Mouse (Mus musculus) kidney, postnatal 4 days (tissue): ENCODE results near the gene Midn.

Experiments used
- DNase-seq, 2 experiments: peaks; one replicate each; pipeline ENCODE4 v3.0.0; 2021; ENCODE audit warnings: mixed read lengths in 2 of 2

The Midn gene

DNA sequence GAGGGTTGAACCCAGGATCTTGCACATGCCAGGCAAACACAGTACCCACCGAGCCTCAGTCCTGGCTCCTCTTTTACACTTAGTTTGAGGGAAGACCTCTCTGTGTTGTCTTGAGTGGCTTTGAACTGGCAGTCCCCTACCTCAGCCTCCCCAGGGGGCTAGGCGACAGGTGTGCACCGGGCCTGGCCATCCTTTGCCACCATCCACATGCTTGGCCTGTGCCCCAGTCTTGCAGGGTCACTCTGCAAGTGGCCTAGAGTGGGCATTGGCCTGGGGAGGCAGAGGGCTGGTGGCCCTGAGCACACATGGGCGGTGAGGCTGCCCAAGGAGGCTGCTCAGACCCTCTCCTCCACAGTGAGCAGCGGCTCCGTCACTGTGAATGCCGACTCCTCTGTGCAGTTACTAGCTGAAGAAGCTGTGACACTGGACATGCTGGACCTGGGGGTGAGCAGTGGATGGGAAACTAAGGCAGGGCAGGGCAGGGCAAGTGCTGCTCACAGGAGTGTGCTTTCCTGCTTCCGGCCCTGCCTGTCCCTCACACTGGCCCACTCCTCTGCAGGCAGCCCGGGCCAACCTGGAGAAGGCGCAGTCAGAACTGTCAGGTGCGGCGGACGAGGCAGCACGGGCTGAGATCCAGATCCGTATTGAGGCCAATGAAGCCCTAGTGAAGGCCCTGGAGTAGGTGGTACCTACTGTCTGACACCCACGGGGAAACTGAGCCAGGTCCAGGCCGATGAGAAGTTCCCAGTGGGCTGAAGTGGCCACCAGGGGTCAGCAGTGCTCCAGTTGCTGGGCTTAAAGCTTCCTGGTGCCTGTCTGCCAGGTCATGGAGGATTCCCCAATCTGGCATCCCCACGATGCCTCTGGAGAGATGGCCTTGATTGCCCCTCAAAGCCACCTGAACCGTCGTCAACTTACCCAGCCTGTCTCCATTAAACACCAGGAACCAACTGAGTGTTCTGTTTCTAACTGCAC is 2.9 kb upstream of the Midn start:
- peak; percentile 88 to 90 for DNase-seq

DNA sequence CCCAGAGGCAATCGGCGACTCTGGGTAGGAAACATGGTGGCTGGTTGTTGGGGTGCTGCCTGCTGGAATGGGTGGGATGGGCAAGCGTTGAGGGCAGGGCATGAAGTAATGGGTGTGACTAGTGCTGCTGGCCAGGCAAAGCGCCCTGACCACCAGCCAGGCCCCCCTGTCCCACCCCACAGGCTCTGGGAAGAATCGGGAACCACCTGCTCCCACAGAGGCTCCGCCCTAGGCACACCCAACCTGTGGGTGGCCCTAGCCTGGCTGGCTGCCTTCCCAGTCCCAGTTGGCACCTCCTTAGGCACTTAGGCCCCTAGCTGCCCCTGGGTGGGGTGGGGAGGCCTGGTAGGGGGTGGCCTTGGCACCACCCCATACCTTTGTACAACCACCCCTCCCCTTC is 2.2 kb upstream of the Midn start:
- DNase-seq, result peak in 1 of 2 experiments; percentile 55

DNA sequence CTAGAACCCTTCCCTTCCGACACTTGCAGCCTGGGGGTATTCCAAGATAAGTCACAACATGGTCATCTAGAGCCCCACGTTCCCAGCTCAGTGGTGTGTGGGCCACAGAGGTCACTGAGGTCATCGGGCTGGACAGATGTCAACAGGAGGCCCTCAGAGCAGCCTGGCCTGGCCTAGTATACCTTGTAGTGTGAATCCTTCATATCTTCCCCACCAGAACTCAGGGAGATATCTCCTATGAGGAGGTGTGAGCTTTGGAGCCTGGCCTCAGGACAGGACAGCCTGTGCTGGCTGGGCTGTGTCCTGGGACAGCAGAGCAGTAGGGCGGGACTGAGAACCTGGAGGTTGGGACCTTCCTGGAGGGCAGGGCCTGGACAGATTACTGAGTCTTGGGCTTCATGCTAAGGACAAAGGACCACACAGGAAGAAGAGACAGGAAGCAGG is 1.5 kb upstream of the Midn start:
- peak in 1 of 2 experiments; percentile 40 for DNase-seq

GRCm38 (mm10) chr10:80147146-80147718 is 840 bp upstream of the Midn start:
- peak in 1 of 2 experiments; percentile 39 for DNase-seq

DNA sequence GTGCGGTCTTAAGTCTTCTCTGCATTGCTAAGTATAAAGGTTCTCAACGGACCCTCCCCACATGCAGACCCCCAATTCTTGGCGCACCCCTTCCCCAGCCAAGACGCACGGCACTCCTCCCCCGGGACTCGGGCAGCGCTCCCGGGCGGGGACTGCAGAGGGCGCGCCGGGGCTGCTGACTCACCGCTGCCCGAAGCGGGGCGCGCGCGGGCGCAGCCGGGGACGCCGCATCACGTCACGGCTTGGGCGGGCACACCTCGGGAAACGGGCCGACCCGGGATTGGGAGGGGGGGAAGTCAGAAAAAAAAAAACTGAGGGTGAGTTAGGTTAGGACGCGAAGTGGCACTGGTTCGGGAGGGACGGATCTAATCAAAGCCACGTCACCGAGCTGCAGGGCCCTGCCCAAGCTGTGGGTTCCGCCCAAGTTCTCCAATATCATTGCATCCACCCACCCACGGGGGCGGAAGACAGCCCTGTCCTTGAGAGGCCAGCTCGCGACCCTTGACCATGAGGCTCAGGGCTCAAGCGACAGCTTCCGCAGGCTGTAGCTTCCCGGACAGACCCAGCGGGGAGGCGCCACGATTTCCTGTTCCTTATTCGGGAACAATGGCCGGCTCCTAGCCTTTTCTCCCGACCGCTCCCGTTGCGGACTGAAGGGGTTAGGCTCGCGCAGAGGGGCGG is 678 bp downstream of the Midn start:
- DNase-seq, result peak; percentile 94 to 97

DNA sequence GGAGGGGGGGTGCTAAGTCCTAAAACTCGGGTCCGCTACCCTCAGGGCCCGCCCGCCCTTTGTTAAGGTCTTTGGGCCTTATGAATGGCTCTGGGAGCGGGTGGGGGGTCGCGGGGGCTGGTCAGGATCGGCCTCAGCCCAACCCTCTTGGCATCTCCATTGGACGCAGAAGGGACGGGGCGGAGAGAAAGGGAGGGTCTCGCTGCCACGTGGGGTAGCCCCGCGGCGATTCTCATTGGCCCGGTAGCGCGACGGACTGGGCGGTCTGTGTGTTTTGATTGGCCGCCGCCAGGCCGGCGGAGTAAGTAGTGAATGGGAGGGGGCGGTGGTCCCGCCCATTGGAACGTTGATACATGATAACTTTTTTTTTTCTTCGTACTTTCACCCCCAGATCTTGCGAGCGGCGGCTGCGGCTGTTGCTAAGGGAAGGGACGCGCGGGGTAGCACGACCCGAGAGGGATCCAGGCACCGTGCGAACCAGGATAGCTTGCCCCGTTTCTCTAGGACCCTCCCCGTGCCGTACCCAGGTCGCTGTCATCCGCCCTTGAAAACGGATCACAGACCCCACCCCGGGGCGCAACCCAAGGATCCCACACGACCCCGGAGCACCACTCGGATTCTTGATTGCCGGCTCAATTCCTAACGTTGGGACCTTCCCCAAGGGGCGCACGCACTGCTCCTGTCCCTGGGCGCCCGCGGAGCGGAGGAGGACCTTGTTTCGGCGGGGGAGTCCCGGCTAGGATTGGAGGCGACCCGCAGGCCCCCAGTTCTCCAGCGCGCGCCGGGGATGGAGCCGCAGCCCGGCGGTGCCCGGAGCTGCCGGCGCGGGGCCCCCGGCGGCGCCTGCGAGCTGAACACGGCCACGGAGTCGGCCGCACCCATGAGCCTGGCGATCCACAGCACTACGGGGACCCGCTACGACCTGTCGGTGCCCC is 1.5 kb downstream of the Midn start:
- DNase-seq, result peak; percentile 96 to 99

- DNase-seq, result peak; percentile 81 to 86
Measured at GRCm38 (mm10) chr10:80150226-80151210, 2.4 kb downstream of the Midn start.

DNA sequence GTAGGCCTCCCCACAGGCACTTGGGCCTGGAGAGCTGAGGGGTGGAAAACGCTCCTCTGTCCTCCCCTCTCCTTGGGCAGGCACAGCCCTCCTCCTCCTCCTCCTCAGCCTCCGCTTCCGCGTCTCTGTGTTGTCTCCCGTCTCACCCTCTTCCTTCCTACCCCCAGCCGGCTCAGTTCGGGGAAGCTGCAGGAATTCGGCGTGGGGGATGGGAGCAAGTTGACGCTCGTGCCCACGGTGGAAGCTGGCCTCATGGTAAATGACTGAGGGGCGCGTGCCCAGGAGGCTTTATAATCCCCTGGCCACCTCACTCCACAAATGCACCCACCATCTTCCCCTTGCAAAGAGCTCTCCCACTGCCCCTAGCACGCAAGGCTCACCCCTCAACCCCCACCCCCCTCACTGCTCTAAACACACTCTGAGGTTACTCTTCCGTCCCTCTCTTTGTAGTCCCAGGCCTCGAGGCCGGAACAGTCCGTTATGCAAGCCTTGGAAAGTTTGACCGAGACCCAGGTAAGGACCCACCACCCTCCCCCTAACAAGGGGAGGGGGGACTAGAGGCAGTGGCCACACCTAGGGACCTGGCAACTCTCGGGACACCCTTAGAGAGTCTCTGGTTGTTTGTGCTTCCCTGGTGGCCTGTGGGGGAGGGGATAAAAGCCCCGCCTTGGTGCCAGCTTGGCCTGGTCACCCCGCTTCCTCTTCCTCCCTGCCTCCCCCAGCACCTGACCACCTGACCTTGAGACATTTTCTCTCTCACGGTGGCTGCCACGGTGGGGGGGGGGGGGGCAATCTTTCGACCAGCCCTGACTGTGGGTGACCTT is 3.4 kb downstream of the Midn start:
- peak; percentile 81 to 87 for DNase-seq

DNA sequence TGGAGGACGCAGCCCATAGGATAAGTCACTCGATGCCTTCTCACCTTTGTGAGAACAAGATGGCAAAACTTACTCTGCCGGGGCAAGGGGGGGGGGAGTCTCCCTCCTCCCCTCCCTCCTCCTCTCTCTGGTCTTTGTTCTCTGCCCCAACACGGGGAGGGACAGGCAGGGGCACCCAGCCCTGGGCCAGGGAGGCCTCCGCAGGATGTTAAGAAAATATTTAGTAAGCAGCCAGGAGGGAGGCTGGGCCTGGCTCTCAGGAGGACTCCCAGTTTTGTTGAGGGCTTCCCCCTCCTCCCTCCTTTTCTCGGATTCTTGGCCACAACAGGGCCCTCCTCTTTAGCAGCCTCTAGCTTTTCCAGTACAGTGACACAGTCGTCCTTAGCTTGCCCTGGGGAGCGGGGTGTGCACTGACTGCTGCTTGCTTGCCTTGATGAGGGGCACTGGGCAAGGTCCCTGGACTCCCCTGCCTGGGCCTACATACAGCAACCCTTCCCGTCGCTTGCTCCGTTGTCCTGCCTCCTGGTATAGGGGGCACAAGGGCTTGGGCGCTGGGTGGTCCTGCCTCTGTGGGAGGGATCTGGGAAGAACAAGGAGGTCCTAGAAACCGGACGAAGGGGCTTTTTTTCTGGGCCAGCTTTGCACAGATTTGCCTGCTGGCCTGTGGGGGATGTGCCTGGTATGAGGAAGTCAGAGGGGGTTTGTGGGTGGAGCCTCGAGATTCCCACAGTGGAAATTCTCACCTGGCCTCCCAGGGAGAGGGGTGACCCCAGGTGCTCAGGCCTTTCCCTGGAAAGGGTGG is 4.2 kb downstream of the Midn start:
- DNase-seq, result peak; percentile 76 to 86

DNA sequence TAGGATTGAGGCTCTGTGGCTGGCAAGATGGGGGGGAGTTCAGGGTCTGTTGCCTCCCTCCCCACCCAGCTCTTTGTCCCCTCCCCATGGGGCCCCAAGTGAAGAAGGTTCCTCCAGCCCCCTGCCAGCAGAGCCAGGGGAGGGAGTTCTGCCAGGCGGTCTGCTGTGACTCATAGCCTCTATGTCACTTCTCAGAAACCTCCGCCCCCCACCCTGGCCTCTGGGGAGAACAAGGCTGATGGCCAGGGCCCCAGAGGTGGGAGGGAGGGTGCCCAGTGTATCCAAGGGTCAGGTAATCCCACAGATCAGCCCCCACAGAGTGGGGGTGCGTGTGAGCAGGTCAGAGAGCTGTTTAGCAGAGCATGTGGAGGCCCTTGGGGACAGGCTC is 4.8 kb downstream of the Midn start:
- peak; percentile 80 to 89 for DNase-seq

DNA sequence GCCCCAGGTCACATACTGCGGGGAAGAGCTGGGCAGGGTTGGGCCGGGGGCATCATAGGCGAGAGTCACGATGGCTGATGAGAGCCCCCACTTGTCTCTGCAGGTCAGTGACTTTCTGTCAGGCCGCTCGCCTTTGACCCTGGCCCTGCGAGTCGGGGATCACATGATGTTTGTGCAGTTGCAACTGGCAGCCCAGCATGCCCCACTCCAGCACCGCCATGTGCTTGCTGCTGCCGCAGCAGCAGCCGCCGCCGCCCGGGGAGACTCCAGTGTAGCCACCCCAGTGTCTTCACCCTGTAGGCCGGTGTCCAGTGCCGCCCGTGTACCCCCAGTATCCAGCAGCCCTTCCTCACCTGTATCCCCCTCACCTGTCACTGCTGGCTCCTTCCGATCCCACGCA is 5.6 kb downstream of the Midn start:
- peak; percentile 29 to 44 for DNase-seq

- DNase-seq, result no peak
Measured at GRCm38 (mm10) chr10:80154384-80154783, 6.3 kb downstream of the Midn start.

DNA sequence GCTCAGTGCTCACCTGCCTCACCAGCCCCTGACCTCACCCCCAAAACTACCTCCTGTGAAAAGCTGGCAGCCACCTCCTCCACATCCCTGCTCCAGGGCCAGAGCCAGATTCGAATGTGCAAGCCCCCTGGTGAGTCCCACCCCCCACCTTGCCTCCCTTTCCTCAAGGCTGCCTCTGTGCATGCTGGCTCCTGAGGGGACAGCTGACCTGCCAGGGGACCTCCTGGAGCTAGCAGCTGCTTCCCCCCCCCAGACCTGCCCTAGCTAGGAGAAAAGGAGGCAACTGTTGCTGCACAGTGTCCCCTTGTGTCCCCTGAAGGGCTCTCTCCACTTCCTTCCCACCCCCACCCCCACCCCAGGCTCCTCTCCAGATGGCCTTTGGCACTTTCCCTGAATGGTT is 7.2 kb downstream of the Midn start:
- DNase-seq, result no peak

- no peak for DNase-seq
Measured at GRCm38 (mm10) chr10:80156002-80156751, 8.1 kb downstream of the Midn start.

DNA sequence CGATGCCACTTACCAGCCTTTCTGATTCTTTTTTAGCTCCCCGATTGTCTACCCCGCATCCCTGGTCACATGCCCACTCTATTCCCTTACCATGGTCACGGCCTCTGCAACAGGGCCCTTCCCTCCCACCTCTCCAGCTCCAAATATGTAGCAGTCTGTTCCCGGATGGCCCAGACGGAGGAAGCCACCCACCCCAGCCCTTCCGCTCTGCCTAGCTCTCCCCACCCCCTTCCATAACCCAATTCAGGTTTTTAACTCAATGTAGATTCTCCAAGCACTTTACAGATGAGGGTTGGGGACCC is 8.6 kb downstream of the Midn start:
- peak in 1 of 2 experiments; percentile 69 for DNase-seq

- no peak for DNase-seq
Measured at GRCm38 (mm10) chr10:80157141-80157929, 9.3 kb downstream of the Midn start.

DNA sequence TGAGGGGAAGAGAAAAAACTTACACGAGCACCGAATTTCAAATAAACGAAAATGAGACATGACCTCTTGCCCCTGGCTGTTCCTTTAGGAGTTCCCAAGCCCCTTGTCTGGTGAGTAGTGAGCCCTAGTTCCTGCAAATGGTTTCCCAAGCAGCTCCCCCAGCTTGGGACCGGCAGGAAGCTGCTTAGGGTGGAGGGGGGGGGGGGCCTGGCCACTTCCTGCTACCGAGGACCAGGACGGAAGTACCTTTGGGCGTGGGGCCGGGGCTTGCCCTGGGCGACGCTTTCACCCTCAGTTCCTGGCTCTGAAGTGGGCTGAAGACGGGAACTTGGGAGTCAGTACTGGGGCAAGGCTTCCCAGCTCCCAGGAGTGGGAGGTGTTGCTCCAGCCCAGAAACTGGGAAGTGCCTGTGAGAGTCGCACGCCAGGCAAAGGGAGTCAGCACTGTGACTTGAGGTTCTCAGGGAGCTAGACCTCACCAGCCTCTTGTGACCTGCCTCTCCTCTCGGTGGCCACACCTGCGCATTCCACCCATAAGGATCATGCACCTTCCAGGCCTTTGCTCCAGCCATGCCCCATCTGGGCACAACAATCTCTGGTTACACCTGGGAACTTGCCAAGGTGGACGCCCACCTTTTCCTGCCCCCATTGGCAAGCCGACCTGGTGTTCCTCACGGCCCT is 10.4 kb downstream of the Midn start:
- peak; percentile 76 to 84 for DNase-seq
